ENCODE assay signal across 26 mouse cellular contexts in the genomic region with DNA sequence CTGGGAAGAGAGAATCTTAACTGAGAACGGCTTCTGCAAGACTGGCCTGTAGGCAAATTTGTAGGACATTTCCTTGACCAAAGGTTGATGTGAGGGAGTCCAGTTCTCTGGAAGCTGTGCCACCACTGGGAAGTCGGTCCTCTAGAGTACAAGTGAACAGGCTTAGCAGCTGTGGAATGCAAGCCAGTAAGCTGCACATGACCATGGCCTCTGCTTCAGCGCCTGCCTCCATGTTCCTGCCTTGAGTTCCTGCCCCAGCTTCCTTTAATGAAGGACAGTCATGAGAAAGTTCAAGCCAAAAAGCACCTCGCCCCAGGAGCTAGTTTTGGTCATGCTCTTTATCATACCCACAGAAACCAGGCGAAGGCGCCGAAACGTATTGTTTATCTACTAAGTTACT.
"Had no signal": no experiment of that assay in that cellular context is flagged by ENCODE, and none has a peak within 500 bp of the region (broad histone marks: within the 10 kb centered on the region; RNA-seq: fewer than 3 reads in every experiment).

No protein-coding gene starts in this region.

- H3K4me3 ChIP-seq: kidney, embryonic 15.5 days; limb, embryonic 10.5 days; limb, embryonic 13.5 days; liver, embryonic 12.5 days; liver, embryonic 15.5 days; lung, embryonic 15.5 days; megakaryocyte, embryonic 14.5 days; midbrain, embryonic 10.5 days; midbrain, embryonic 13.5 days; myocyte; neural tube, embryonic 13.5 days; stomach, embryonic 15.5 days had no signal

- DNase-seq: kidney, postnatal 10 days; kidney, postnatal 4 days; layer of hippocampus, postnatal 36 days; liver; lung, adult 18-20 months; lung, postnatal 10 days; lung, postnatal 36 days; retina, postnatal 1 day; right cerebral cortex, postnatal 25 days; spleen, adult 18-20 months; thymus, adult 2 months; thymus, postnatal 14 days; thymus, postnatal 4 days had no signal

- H3K9me3 ChIP-seq: kidney, embryonic 15.5 days; limb, embryonic 10.5 days; limb, embryonic 13.5 days; liver, embryonic 12.5 days; liver, embryonic 15.5 days; lung, embryonic 15.5 days; megakaryocyte, embryonic 14.5 days; midbrain, embryonic 13.5 days; neural tube, embryonic 13.5 days; stomach, embryonic 15.5 days had no signal

- H3K36me3 ChIP-seq: kidney, embryonic 15.5 days; liver, embryonic 12.5 days; liver, embryonic 15.5 days; lung, embryonic 15.5 days; stomach, embryonic 15.5 days had no signal

- H3K27ac ChIP-seq: kidney, embryonic 15.5 days; limb, embryonic 10.5 days; limb, embryonic 13.5 days; liver, embryonic 12.5 days; liver, embryonic 15.5 days; lung, embryonic 15.5 days; midbrain, embryonic 10.5 days; neural tube, embryonic 13.5 days; stomach, embryonic 15.5 days had no signal

- H3K4me2 ChIP-seq: kidney, embryonic 15.5 days; limb, embryonic 13.5 days; liver, embryonic 12.5 days; liver, embryonic 15.5 days; lung, embryonic 15.5 days; midbrain, embryonic 13.5 days; neural tube, embryonic 13.5 days; stomach, embryonic 15.5 days had no signal

- ATAC-seq: liver, embryonic 12.5 days; midbrain, embryonic 16.5 days had no signal

- H3K27me3 ChIP-seq: kidney, embryonic 15.5 days; limb, embryonic 13.5 days; liver, embryonic 12.5 days; liver, embryonic 15.5 days; lung, embryonic 15.5 days; megakaryocyte, embryonic 14.5 days; midbrain, embryonic 13.5 days; neural tube, embryonic 13.5 days; stomach, embryonic 15.5 days had no signal

- H3K9ac ChIP-seq: kidney, embryonic 15.5 days; limb, embryonic 13.5 days; liver, embryonic 12.5 days; liver, embryonic 15.5 days; lung, embryonic 15.5 days; midbrain, embryonic 13.5 days; neural tube, embryonic 13.5 days; stomach, embryonic 15.5 days had no signal

- H3K4me1 ChIP-seq: kidney, embryonic 15.5 days; limb, embryonic 10.5 days; limb, embryonic 13.5 days; liver, embryonic 12.5 days; liver, embryonic 15.5 days; lung, embryonic 15.5 days had no signal
